Mouse (Mus musculus) activated CD4-positive, CD25-positive, alpha-beta regulatory T cell, adult 4 months (primary cell): ENCODE measurements around the gene Mrpl50. TPM values are rescaled to one million over a fixed set of nuclear protein-coding genes. Genes with fewer than 3 reads are reported as not detected.
"Not testable (repeated sequence)": the region's sequence is repeated elsewhere in the genome, so short reads cannot be mapped to it uniquely, and the experiment has no call there.

ENCODE experiments used
- ATAC-seq: one replicate; pipeline ENCODE4 v1.8.0; 2017
- polyA plus RNA-seq, 2 experiments: library from polyadenylated mRNA; unstranded; fragments of 100-300 nt; shearing (Covaris generic); gene quantifications; one replicate each; pipeline ENCODE4 v1.2.1; 2017

The Mrpl50 gene
- polyA plus RNA-seq, 2 experiments from 2014 or later: 29.9 to 30.4 TPM

DNA sequence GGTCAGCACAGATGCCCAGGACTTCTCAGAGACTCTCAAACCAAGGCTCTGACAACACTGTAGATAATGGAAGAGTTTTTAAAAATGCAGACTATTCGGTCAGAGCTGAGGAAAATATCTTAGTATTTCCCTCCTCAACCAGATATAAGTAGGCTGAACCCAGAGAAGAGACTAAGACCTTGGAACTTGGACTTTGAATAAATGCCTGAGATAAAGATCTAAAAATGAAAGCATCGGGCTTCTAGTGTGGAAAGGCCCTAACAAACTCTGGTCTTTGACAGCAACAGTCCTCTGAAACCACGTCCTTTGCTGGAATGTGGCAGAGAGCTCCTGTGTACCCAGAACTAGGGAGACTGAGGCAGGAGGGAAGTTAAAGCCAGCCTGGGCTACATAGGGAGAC lies 14.5 kb downstream of the Mrpl50 start, which contains the start of gene Baat:
Baat (minus strand) TSS at position 172 of the 400 bp plus-strand sequence.
- no peak for ATAC-seq

DNA sequence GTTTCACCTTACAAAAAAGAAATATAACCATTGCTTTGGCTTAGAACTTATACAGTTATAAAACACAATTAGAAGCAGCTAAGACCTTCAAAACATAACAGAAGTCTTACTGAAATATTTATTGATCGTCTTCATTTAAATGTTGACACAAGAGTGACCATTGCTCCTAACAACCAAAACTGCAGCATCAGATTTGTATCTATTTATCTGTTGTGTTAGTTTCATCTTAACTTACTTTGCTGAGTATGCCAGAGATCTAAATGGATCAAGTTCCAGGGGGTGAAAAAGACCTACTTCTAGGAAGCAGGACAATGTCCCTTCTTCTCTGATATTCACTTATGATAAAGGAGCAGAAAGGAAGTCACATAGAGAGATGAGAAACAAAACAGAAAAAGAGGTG lies 17.3 kb downstream of the Mrpl50 start:
- ATAC-seq: no peak

DNA sequence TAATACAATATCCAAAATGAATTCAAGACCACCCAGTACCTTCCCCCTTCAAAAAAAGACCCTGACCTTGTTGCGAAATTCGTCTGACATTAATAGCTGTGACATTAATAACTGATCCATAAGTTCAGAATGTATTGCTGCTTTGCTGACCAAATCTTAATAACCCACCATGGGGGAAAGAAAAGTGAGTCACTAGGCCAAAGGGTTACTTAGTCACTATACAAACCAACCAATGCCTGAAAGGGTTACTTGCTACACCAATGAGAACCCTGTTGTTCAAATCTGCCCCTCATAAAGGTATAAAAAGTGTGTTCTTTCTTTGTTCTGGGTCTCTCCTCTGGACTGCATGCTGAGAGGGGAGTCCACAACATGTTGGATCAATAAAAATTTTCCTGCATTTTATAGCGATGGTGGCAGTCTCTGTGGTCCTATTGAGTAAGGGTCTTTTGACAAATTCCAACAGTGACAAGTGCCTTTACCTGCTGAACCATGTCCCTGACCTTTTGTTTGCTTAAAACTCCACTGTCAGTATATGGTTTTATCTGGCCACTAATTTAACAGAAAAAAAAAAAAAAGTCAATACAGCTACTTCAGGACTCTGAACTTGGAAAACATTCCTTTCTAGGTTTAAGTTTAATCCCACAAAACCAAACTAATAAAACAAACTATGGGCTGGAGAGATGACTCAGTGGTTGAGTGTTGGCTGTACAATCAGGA lies 34.8 kb downstream of the Mrpl50 start:
- ATAC-seq: not testable (repeated sequence)

DNA sequence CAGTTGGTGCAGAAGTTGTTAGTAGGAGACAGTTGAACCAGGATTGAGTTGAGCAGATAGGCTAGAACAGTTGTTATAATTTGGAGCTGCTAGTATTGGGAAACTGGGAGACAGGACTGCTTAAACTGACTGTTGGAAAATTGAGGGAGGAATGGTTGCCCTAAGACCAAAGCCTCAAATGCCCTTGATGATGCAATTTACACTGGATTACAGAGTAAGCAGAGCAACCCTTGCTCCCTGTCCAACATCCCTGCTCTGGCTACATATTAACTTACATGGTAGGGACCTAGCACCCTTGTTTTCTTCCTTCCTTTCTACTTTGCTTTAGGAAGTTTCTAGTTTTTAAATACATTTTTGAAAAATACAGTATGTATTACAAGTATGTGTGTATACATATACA lies 35.5 kb downstream of the Mrpl50 start:
- ATAC-seq: no peak

DNA sequence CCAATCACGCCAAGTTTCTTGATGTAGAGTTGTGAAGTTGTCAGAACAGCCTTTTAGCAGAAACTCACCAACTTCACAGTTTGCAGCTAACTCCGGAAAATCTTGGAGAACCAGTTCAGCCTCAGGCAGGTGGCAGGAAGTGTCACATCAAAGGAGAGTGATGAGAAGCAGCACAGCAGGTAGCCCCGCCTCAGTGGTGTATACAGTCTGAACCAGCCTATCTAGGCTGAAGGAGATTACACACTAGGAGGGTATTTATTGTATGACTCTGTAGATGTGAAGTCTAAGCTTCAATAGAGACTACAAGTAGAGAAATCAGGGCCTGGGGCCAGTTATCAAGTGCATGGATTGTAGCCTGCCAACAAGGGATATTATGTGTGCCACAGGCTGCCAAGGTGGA lies 40.0 kb downstream of the Mrpl50 start:
- ATAC-seq: no peak

DNA sequence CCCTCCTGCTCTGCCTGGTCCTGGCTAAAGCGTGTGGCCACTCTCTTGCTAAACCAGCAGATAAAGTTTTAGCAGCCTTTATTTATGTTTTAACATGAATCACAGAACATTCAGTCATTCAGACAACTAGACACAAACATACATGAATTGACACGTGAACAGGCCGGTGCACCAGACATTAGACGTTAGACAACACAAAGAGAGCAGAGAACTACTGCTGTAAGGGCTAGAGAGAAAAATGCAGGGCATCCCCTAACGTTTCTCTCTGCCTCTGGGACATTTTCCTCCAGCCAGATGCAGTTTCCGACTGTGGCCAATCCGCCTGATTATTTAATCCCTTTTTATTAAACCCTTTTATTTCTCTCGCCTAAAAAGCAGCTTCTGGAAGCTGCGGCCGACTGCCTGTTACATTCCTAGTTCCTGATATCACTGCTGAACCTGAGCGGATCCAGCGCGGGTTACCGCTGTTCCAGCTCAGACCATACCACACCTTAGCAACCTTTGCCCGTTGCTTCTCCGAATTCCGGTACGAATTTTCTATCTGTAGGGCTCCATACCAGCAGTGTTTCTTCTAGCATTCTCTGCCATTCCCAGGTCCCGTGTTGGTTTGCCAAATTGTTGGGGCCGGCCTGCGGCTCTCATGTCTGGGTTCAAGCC lies 40.7 kb downstream of the Mrpl50 start:
- no peak for ATAC-seq

DNA sequence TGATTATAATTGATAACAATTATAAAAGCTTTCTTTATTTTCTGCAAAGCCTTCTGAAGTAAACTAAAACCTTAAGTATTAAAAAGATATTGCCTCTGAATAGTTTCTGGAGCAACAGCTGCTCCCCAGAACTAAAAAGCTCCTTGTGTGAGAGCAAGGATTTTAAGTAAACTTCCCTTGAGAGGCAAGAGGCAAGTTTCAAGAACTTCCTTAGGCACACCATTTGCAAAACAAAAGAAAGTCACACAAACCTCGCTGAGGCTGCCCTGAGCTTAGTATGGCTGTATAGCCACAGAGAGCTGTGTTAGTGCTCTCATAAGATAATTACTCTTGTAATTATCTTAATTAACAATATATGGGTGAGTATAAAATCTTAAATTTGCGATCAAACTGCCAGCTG lies 41.9 kb downstream of the Mrpl50 start:
- not testable (repeated sequence) for ATAC-seq

DNA sequence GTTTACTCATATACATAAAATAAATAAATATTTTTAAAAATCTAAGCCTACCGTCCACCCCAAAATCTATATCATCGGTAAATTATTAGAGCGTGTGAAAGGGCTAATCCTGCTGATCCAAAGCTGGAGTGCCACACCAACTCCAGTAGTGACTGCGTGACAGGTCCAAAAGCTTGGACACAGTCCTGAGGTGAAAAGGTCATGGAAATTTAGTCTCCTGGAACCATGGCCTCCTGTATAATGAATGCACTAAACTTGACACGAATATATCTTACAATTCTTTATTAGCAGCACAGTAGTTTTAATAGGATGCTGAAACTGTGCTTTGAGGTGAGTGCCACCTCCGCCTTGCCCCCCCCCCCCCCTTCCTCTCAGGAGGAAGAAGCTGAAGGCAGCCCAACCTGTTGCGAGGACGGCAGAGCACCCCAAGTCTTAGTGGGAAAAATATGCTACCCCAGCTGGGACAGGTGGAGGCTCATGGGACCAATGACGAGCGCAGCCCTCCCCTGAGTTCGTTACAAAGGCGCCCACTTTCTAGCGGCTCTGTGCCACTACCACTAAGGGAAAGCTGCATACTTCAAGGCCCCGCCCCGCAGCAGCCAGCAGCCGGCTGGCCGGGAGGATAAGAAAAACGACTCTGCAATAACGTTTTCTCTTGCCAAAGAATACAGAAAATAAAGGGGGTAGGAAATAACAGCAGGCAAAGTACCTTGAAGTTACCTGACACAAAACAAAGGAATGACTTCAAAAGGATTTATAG lies 42.6 kb downstream of the Mrpl50 start:
- no peak for ATAC-seq

DNA sequence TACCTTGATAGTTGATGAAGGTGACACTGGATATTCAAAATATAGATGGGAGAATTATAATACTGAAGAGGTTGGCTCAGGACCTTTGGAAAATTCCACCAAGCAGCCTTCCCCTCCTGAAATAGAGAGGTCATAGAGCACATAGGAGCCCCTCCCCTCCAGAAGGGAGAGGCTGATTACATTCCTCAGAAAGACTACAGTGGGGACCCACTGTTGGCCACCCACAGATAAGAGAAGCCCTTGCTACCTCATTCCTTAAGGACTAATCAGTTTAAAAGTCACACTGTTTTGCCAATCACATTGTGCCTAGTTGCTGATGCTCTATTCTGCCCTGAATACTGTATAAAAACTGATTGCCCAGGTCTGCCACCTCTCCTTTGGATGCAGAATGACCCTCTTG lies 46.3 kb downstream of the Mrpl50 start:
- no peak for ATAC-seq

DNA sequence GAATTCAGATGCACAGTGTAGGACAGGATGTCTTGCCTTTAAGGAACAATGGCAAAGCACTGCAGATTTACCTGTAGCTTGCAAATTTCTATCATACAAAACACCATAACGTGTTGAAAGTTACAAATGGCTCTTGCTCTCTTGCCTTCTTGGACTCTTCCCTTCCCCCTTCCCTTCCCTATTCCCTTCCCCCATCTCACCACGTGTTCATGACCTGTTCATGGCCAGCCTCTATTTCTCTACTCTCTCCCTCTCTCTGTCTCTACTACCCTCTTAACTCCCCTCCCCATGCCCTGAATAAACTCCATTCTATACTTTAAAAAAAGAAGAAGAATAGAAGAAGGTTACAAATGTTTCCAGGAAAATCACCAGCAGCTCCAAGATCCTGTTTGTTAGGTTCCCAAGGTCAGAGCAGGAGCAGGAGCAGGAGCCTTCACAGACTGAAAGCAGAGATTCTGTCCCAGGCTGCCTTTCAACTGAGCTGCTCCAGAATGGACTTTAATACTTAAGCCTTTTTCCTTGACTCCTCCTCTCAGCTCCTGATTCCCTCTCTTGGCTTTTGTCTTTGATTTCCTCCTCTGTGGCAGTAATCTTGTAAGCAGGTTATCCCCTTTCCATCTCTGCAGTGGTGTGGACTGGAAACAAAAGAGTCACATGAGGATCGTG lies 47.3 kb downstream of the Mrpl50 start, which contains the start of gene Acnat1:
Acnat1 (minus strand) TSS at position 478 of the 666 bp plus-strand sequence.
- ATAC-seq: no peak

DNA sequence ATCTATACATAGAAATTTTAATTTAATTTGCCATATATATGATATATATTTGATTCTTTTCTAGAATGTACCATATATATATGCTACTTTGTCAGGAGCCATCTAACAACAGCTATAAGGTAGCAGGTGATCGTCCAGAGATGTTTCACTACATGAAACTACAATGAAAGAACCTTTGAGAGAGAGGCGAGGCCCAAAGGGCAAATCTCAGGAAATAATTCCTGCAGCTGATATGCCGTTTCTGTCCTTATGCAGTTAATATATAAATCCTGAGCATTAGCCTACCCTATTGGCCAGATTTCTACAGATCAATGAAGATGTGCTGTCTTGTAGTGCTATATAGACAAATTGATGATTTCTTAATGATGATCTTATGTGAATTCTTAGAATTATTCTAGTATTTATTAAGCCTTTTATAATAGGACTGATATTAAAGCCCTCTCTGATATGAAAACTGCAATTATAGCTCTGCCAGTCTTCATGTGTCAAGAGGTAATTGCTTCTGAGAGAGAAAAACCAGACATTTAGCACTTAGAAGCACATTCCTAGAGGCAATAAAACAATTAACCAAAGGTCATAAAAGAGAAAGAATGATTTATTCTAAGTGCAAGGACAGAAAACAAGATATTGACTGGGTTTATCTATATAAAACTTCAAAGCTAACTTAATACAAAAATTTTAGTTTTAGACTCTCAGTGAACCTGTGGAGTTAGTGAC lies 51.3 kb downstream of the Mrpl50 start:
- ATAC-seq: no peak

DNA sequence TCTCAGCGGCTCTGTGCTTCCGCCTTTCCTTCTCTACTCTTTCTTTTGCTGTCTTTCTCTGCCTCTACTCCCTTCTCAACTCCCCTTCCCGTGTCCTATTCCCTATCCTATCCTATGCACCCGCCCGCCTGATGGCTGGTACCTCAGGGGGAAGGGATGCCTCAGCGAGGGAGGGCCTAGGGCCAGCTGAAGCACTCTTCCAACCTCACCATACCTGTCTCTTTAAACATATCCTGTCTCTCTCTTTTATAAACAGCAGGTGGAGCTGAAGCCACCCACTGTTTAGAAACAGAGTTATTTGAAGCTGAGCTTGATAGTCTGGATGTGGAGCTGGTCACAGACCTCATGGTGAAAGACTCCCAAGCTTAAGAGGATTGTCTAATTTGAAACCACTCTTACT lies 53.5 kb downstream of the Mrpl50 start:
- ATAC-seq: no peak

Other genes with a start within 250 kb of the Mrpl50 start
- not detected for gene Acnat2, start 112.9 kb downstream of the Mrpl50 start, polyA plus RNA-seq
- gene Acnat1, start 47.2 kb downstream of the Mrpl50 start, polyA plus RNA-seq: not detected
- gene Baat, start 14.5 kb downstream of the Mrpl50 start, polyA plus RNA-seq: not detected
- gene Zfp189, start 83 bp upstream of the Mrpl50 start, polyA plus RNA-seq: 1 to 10 TPM; 2.3 to 3.0 TPM
- not detected for gene Aldob, start 28.5 kb upstream of the Mrpl50 start, polyA plus RNA-seq
- gene Tmem246, start 76.8 kb upstream of the Mrpl50 start, polyA plus RNA-seq: not detected
- 10 to 100 TPM; 52.9 to 59.0 TPM for gene Rnf20, start 110.9 kb upstream of the Mrpl50 start, polyA plus RNA-seq
- under 1 TPM in 1 of 2 experiments, not detected in 1; 0.36 TPM for gene Ppp3r2, start 160.9 kb upstream of the Mrpl50 start, polyA plus RNA-seq